Mouse (Mus musculus): ENCODE measurements around the gene Necap2. TPM values are rescaled to one million over a fixed set of nuclear protein-coding genes. Genes with fewer than 3 reads are reported as not detected.

Gene Necap2
- polyA plus RNA-seq, 1 experiment: 68.7 TPM

DNA sequence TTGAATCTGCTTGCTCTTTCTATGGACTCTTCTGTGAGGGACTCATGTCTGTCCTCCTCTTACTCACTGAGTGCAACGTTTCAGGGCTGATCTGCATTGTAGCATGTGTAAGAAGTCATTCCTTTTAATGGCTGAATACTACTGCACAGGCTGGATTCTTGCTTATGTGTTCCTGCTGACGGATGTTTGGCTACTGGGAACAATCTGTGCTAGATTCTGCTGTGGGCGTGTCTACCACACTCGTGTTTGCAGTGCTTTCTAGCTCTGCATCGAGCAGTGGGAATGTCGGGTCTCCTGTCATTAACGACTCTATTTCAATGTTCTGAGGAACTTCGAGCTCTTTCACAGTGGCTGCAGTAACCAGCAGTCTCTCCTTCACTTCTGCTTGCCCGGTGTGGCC lies 54.1 kb downstream of the Necap2 start:
- no peak for DNase-seq
- H3K27me3 ChIP-seq (ENCODE audit: control insufficient read depth, insufficient read depth, low read length): no peaks in the 10 kb centered on the region
- TF ChIP-seq POLR2A (IDR thresholded peaks at IDR 0.05; ENCODE audit: borderline replicate concordance, insufficient read depth, low read length) (no peak), CTCF (IDR thresholded peaks at IDR 0.05; ENCODE audit: borderline replicate concordance, insufficient read depth, low read depth, low read length) (no peak)
- H3K4me3 ChIP-seq (replicated peaks; ENCODE audit: insufficient read depth, low read depth, low read length): no peak overlapping the region
- no peak overlapping the region for H3K27ac ChIP-seq (ENCODE audit: insufficient read depth, low read length)
- H3K4me1 ChIP-seq (ENCODE audit: control insufficient read depth, insufficient read depth, low read length): peaks cover 11% of the 10 kb centered on the region
- 85% methylated on average over 9 of the region's 9 CpGs for WGBS

- no peaks in the 10 kb centered on the region for H3K27me3 ChIP-seq (ENCODE audit: control insufficient read depth, insufficient read depth, low read length)
- H3K4me1 ChIP-seq (ENCODE audit: control insufficient read depth, insufficient read depth, low read length): peaks cover 21% of the 10 kb centered on the region
- WGBS: 4% methylated on average over 11 of the region's 11 CpGs
- H3K27ac ChIP-seq (ENCODE audit: insufficient read depth, low read length): no peak overlapping the region
- no peak overlapping the region for H3K4me3 ChIP-seq (replicated peaks; ENCODE audit: insufficient read depth, low read depth, low read length)
- TF ChIP-seq POLR2A (IDR thresholded peaks at IDR 0.05; ENCODE audit: borderline replicate concordance, insufficient read depth, low read length): no peak
- TF ChIP-seq CTCF (IDR thresholded peaks at IDR 0.05; ENCODE audit: borderline replicate concordance, insufficient read depth, low read depth, low read length): no peak
- DNase-seq: peak; percentile 71 to 72
These were observed 56.6 kb downstream of the Necap2 start for GRCm38 (mm10) chr4:141021614-141021929.

DNA sequence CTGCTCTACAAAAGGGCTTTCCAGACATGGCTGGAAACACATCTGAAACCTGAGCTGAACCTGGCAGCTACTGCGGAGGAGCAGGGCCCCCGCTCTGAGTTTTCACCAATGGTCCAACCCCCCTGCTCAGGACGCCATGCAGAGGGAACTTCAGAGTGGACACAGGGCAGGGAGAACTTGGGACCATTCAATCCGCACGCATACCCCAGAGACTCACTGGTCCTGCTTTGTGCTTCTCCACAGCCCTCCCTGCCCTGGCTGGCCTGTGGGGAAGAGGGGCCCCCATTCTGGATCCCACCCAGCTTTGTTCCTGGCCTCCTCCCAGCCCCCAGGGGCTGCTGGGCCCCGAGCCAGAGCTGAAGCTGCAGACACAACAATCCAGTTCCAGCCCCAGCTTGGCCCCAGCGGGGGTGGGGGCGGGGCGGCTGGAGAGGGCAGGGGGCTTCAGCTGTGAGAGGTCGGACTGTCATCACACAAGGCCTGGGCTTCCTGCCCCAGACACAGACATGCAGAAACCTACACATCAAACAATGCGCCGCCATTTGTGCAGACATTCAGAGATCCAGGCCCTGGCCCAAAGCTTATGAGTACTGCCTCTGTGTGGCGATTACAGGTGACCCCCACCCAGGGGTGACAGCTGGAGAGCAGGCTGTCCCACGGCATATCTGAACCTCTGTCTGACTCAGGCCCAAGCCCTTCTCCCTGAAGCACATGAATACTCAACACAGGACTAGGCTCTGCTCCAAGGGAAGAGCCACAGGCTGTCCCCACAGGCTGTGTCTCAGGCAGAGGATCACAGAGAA lies 57.1 kb downstream of the Necap2 start:
- WGBS: 37% methylated on average over 14 of the region's 14 CpGs
- H3K4me3 ChIP-seq (replicated peaks; ENCODE audit: insufficient read depth, low read depth, low read length): no peak overlapping the region
- TF ChIP-seq CTCF (IDR thresholded peaks at IDR 0.05; ENCODE audit: borderline replicate concordance, insufficient read depth, low read depth, low read length): no peak
- no peak for TF ChIP-seq POLR2A (IDR thresholded peaks at IDR 0.05; ENCODE audit: borderline replicate concordance, insufficient read depth, low read length)
- no peak overlapping the region for H3K27ac ChIP-seq (ENCODE audit: insufficient read depth, low read length)
- peaks cover 26% of the 10 kb centered on the region for H3K4me1 ChIP-seq (ENCODE audit: control insufficient read depth, insufficient read depth, low read length)
- no peaks in the 10 kb centered on the region for H3K27me3 ChIP-seq (ENCODE audit: control insufficient read depth, insufficient read depth, low read length)
- DNase-seq: peak in 1 of 2 experiments; percentile 53

- TF ChIP-seq POLR2A (IDR thresholded peaks at IDR 0.05; ENCODE audit: borderline replicate concordance, insufficient read depth, low read length) (no peak), CTCF (IDR thresholded peaks at IDR 0.05; ENCODE audit: borderline replicate concordance, insufficient read depth, low read depth, low read length) (no peak)
- H3K4me1 ChIP-seq (ENCODE audit: control insufficient read depth, insufficient read depth, low read length): peaks cover 28% of the 10 kb centered on the region
- H3K27ac ChIP-seq (ENCODE audit: insufficient read depth, low read length): no peak overlapping the region
- no peak for DNase-seq
- H3K27me3 ChIP-seq (ENCODE audit: control insufficient read depth, insufficient read depth, low read length): no peaks in the 10 kb centered on the region
- 85% methylated on average over 17 of the region's 17 CpGs for WGBS
- H3K4me3 ChIP-seq (replicated peaks; ENCODE audit: insufficient read depth, low read depth, low read length): no peak overlapping the region
These were observed 57.9 kb downstream of the Necap2 start for GRCm38 (mm10) chr4:141020220-141020619.

DNA sequence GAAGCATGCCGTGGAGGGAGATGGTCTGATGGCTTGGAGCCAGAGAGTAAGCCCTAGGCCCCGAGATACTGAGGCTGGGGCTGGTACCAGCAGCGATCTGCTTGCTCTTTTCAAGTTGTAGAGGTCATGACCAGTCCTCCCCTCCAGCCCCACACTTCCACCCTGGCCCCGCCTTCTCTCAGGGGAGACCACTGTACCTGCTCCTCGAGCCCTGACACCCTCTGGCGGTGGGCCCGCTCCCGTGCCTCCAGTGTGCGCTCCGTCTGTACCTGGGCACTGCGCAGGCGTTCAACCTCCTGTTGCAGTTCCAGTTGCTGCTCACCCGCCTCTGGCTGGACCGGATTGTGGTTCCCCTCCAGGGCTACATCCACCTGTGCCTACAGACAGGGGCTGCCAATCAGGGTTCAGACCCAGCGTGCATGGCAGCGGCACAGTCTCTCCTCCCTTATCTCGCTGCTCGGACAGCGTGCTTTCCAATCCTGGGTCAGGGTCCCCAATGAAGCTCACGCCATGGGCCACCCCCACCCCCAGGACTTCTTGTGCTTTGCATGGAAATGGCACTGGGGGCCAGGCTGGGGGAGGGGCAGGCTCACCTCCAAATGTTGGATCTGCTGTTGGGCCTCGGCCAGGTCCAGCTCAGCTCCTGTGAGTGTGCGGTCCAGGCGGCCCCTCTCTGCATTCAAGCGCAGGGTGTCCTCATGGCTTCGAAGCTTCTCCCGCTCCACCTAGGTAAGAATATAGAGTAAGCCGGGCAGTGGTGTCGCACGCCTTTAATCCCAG lies 60.3 kb downstream of the Necap2 start:
- no peak overlapping the region for H3K27ac ChIP-seq (ENCODE audit: insufficient read depth, low read length)
- WGBS: 88% methylated on average over 29 of the region's 29 CpGs
- H3K4me3 ChIP-seq (replicated peaks; ENCODE audit: insufficient read depth, low read depth, low read length): no peak overlapping the region
- H3K27me3 ChIP-seq (ENCODE audit: control insufficient read depth, insufficient read depth, low read length): no peaks in the 10 kb centered on the region
- no peak for DNase-seq
- no peak for TF ChIP-seq CTCF (IDR thresholded peaks at IDR 0.05; ENCODE audit: borderline replicate concordance, insufficient read depth, low read depth, low read length)
- no peak for TF ChIP-seq POLR2A (IDR thresholded peaks at IDR 0.05; ENCODE audit: borderline replicate concordance, insufficient read depth, low read length)
- H3K4me1 ChIP-seq (ENCODE audit: control insufficient read depth, insufficient read depth, low read length): peaks cover 31% of the 10 kb centered on the region

Other genes with a start within 250 kb of the Necap2 start
- 0.05 and 0.08 TPM in 2 replicates for gene Padi1, start 232.6 kb downstream of the Necap2 start, polyA plus RNA-seq (2012; rRNA removed)
- gene Padi2, start 172.0 kb downstream of the Necap2 start, polyA plus RNA-seq (2012; rRNA removed): 22.2 and 25.2 TPM in 2 replicates
- gene Sdhb, start 117.2 kb downstream of the Necap2 start, polyA plus RNA-seq (2012; rRNA removed): 320 and 325 TPM in 2 replicates
- 194 and 198 TPM in 2 replicates for gene Atp13a2, start 91.5 kb downstream of the Necap2 start, polyA plus RNA-seq (2012; rRNA removed)
- 3.1 and 3.4 TPM in 2 replicates for gene Mfap2, start 67.9 kb downstream of the Necap2 start, polyA plus RNA-seq (2012; rRNA removed)
- gene Crocc, start 17.8 kb downstream of the Necap2 start, polyA plus RNA-seq (2012; rRNA removed): 39.4 and 41.3 TPM in 2 replicates
- 0.21 and 0.48 TPM in 2 replicates for gene Spata21, start 10.0 kb upstream of the Necap2 start, polyA plus RNA-seq (2012; rRNA removed)
- 29.2 and 29.9 TPM in 2 replicates for gene Szrd1, start 61.4 kb upstream of the Necap2 start, polyA plus RNA-seq (2012; rRNA removed)
- gene Fbxo42, start 69.6 kb upstream of the Necap2 start, polyA plus RNA-seq (2012; rRNA removed): 21.1 and 21.5 TPM in 2 replicates
- 4.7 and 6.8 TPM in 2 replicates for gene Rsg1, start 135.6 kb upstream of the Necap2 start, polyA plus RNA-seq (2012; rRNA removed)
- 14.0 and 15.0 TPM in 2 replicates for gene Arhgef19, start 161.1 kb upstream of the Necap2 start, polyA plus RNA-seq (2012; rRNA removed)
- gene Epha2, start 222.9 kb upstream of the Necap2 start, polyA plus RNA-seq (2012; rRNA removed): 1.9 and 2.0 TPM in 2 replicates

Measured in cerebellum, adult 2 months (tissue).